Mouse (Mus musculus): ENCODE data around the gene Atp2a3.

- TF ChIP-seq CTCF (IDR thresholded peaks at IDR 0.05; ENCODE audit: borderline replicate concordance, extremely low read depth, insufficient read depth, insufficient read length) (no peak), POLR2A (IDR thresholded peaks at IDR 0.05; ENCODE audit: borderline replicate concordance, extremely low read depth, insufficient read depth, insufficient read length, poor library complexity, severe bottlenecking) (no peak)
Measured at GRCm38 (mm10) chr11:72953440-72954151, 7.4 kb upstream of the Atp2a3 start.
